Mouse (Mus musculus) left cerebral cortex, postnatal 25 days (tissue): ENCODE measurements around the gene Kdelc2. TPM values are rescaled to one million over a fixed set of nuclear protein-coding genes. Genes with fewer than 3 reads are reported as not detected.

Experiments used
- DNase-seq, 2 experiments: peaks; one replicate each; pipeline ENCODE4 v3.0.0; 2022; ENCODE audit warnings: low spot score in 2 of 2, mixed read lengths in 1 of 2
- intact Hi-C: fragments of 180-260 bp; cut with DNase I; formaldehyde crosslinking; loops from one replicate; pipeline ENCODE4 v1.15.1; 2025
- microRNA-seq, 2 experiments: library from miRNA; unstranded; fragments of <30 nt; microRNA quantifications; one replicate each; pipeline ENCODE4 v1.2.0; 2022
- total RNA-seq, 2 experiments: library from RNA; stranded (reverse); gene quantifications; 2 replicates each; pipeline ENCODE4 v1.2.3; 2021

The Kdelc2 gene
- total RNA-seq, 2 experiments from 2014 or later = 6.8 to 7.2 TPM

GRCm38 (mm10) chr9:53422133-53422896, 38.5 kb downstream of the Kdelc2 start:
- intact Hi-C loops = no loop called here
- peak in 1 of 2 experiments; percentile 34 for DNase-seq

GRCm38 (mm10) chr9:53426726-53427125, 42.9 kb downstream of the Kdelc2 start:
- intact Hi-C loops = no loop called here

GRCm38 (mm10) chr9:53427638-53428037, 43.8 kb downstream of the Kdelc2 start:
- DNase-seq = no peak
- intact Hi-C loops = no loop called here

More at GRCm38 (mm10) chr9:53426726-53427125, 42.9 kb downstream of the Kdelc2 start:
- no peak for DNase-seq

GRCm38 (mm10) chr9:53435830-53436570, 52.2 kb downstream of the Kdelc2 start:
- intact Hi-C loops = no loop called here
- DNase-seq = no peak

- intact Hi-C loops = no loop called here
- DNase-seq = no peak
These were observed 66.8 kb downstream of the Kdelc2 start for GRCm38 (mm10) chr9:53450609-53451008.

Small RNAs within 50 kb of the gene (microRNA-seq; reads per million reads assigned to microRNA genes)
- 0 reads per million in 2 experiments for gene Mir130c

Other genes starting within 250 kb of the Kdelc2 start
- 10 to 100 TPM; 21.7 to 22.1 TPM for gene Ddx10, start 136.0 kb upstream of the Kdelc2 start, total RNA-seq
- gene Exph5, start 82.4 kb upstream of the Kdelc2 start, total RNA-seq = 10 to 100 TPM; 26.1 to 27.9 TPM
- gene 4930550C14Rik, start 18.3 kb downstream of the Kdelc2 start, total RNA-seq = under 1 TPM; 0.32 to 0.57 TPM
- gene Atm, start 152.7 kb downstream of the Kdelc2 start, total RNA-seq = 10 to 100 TPM; 15.3 to 16.8 TPM
- 10 to 100 TPM; 17.5 to 20.4 TPM for gene Npat, start 153.0 kb downstream of the Kdelc2 start, total RNA-seq
- gene Acat1, start 226.4 kb downstream of the Kdelc2 start, total RNA-seq = 10 to 100 TPM; 61.8 TPM